Mouse (Mus musculus) ovary, postnatal 10 days (tissue): ENCODE data around the gene Eif3a.

Experiments used
- DNase-seq: peaks from one replicate; pipeline ENCODE4 v3.0.0; 2022; ENCODE audit warnings: low spot score

The Eif3a gene

GRCm38 (mm10) chr19:60790551-60791161, at the start of gene Eif3a:
TSS of gene Eif3a (minus strand) at chr19:60790658.
- peak; percentile 90 for DNase-seq

- DNase-seq: peak; percentile 28
Observed at GRCm38 (mm10) chr19:60837747-60838146, 47.3 kb upstream of the Eif3a start.

GRCm38 (mm10) chr19:60818677-60819076, 28.2 kb upstream of the Eif3a start:
- no peak for DNase-seq

- DNase-seq: no peak
Observed at GRCm38 (mm10) chr19:60813133-60813532, 22.7 kb upstream of the Eif3a start.

- no peak for DNase-seq
Observed at GRCm38 (mm10) chr19:60812036-60812389, 21.6 kb upstream of the Eif3a start.

GRCm38 (mm10) chr19:60811098-60812035, 20.9 kb upstream of the Eif3a start, which contains the start of gene Fam45a:
TSS of gene Fam45a (plus strand) at chr19:60811585.
- peak; percentile 63 for DNase-seq

- DNase-seq: no peak
Observed at GRCm38 (mm10) chr19:60809927-60810326, 19.5 kb upstream of the Eif3a start.

GRCm38 (mm10) chr19:60804903-60805302, 14.4 kb upstream of the Eif3a start:
- DNase-seq: no peak

GRCm38 (mm10) chr19:60799867-60800569, 9.6 kb upstream of the Eif3a start:
- no peak for DNase-seq

- DNase-seq: no peak
Observed at GRCm38 (mm10) chr19:60797415-60797814, 7.0 kb upstream of the Eif3a start.

GRCm38 (mm10) chr19:60795244-60795643, 4.8 kb upstream of the Eif3a start:
- DNase-seq: no peak

GRCm38 (mm10) chr19:60793170-60793707, 2.8 kb upstream of the Eif3a start:
- no peak for DNase-seq

GRCm38 (mm10) chr19:60791164-60791563, 706 bp upstream of the Eif3a start:
- DNase-seq: no peak

- no peak for DNase-seq
Observed at GRCm38 (mm10) chr19:60789919-60790506, 445 bp downstream of the Eif3a start.

- no peak for DNase-seq
Observed at GRCm38 (mm10) chr19:60789452-60789851, 1.0 kb downstream of the Eif3a start.

- DNase-seq: no peak
Observed at GRCm38 (mm10) chr19:60788214-60788960, 2.1 kb downstream of the Eif3a start.

- DNase-seq: no peak
Observed at GRCm38 (mm10) chr19:60787465-60788150, 2.9 kb downstream of the Eif3a start.

GRCm38 (mm10) chr19:60784712-60785111, 5.7 kb downstream of the Eif3a start:
- DNase-seq: no peak

GRCm38 (mm10) chr19:60782034-60782433, 8.4 kb downstream of the Eif3a start:
- no peak for DNase-seq

- no peak for DNase-seq
Observed at GRCm38 (mm10) chr19:60773366-60773765, 17.1 kb downstream of the Eif3a start.
